Mouse (Mus musculus) C2C12 (cell line): ENCODE results near the gene Pfdn2. TPM values are rescaled to one million over a fixed set of nuclear protein-coding genes. Genes with fewer than 3 reads are reported as not detected.
A peak's percentile ranks its signal among the peaks of the same experiment; 100 is the strongest.

Experiments used
- H3K27me3 ChIP-seq: one replicate; pipeline ENCODE4 v1.6.1; 2011; ENCODE audit not compliant: control insufficient read depth, insufficient read depth, insufficient read length
- H3K36me3 ChIP-seq: one replicate; pipeline ENCODE4 v1.6.1; 2011; ENCODE audit not compliant: control insufficient read depth, insufficient read depth
- H3K4me3 ChIP-seq: one replicate; pipeline ENCODE4 v1.5.1; 2011; ENCODE audit warnings: mild to moderate bottlenecking, control low read depth; ENCODE audit not compliant: poor library complexity, insufficient read depth, severe bottlenecking
- H3K79me2 ChIP-seq: one replicate; pipeline ENCODE4 v1.6.1; 2011; ENCODE audit not compliant: control insufficient read depth, insufficient read depth
- H3K79me3 ChIP-seq: one replicate; pipeline ENCODE4 v1.6.1; 2011; ENCODE audit warnings: low read depth, control low read depth
- H3ac ChIP-seq: one replicate; pipeline ENCODE3; 2011; ENCODE audit warnings: low read depth; ENCODE audit not compliant: control insufficient read depth, insufficient read length
- CEBPB ChIP-seq: IDR thresholded peaks from one replicate; pipeline ENCODE4 v1.6.1; 2011; ENCODE audit warnings: low read depth, mild to moderate bottlenecking, control low read depth, moderate library complexity
- CTCF ChIP-seq: IDR thresholded peaks from one replicate; pipeline ENCODE4 v1.5.1; 2011; ENCODE audit not compliant: control insufficient read depth, insufficient read depth, insufficient read length
- FOSL1 ChIP-seq: IDR thresholded peaks from one replicate; pipeline ENCODE4 v1.8.0; 2011; ENCODE audit warnings: mild to moderate bottlenecking, low read length; ENCODE audit not compliant: poor library complexity, insufficient read depth, severe bottlenecking
- MAX ChIP-seq: IDR thresholded peaks from one replicate; pipeline ENCODE4 v1.6.1; 2011; ENCODE audit warnings: mild to moderate bottlenecking, control low read depth
- MYOD1 ChIP-seq: IDR thresholded peaks from one replicate; pipeline ENCODE4 v1.6.1; 2011; ENCODE audit warnings: low read depth; ENCODE audit not compliant: control insufficient read depth, insufficient read length
- MYOG ChIP-seq: IDR thresholded peaks from one replicate; pipeline ENCODE4 v1.6.1; 2011; ENCODE audit not compliant: control insufficient read depth, insufficient read length; ENCODE audit errors: extremely low read depth
- USF1 ChIP-seq: IDR thresholded peaks from one replicate; pipeline ENCODE4 v1.6.1; 2011; ENCODE audit warnings: low read depth, mild to moderate bottlenecking, control low read depth, moderate library complexity
- polyA plus RNA-seq: library from polyadenylated mRNA; unstranded; fragments of >200 nt; fragmentation: generic; extraction: Trizol; gene quantifications from one replicate; pipeline ENCODE4 v1.2.1, GENCODE M21; 2012; ENCODE audit warnings: missing spikeins

Pfdn2 gene
- polyA plus RNA-seq, 1 experiment, result 90.9 TPM

GRCm38 (mm10) chr1:171385171-171385570 lies 39.7 kb downstream of the Pfdn2 start:
- Histone ChIP-seq H3K79me2 (no peaks in the 10 kb centered on the region), H3K4me3 (no peak overlapping the region), H3K27me3 (no peaks in the 10 kb centered on the region), H3K79me3 (no peaks in the 10 kb centered on the region), H3K36me3 (no peaks in the 10 kb centered on the region), H3ac (no peak overlapping the region)
- TF ChIP-seq USF1, result no peak
- TF ChIP-seq MYOG, result no peak
- TF ChIP-seq MYOD1, result no peak
- no peak for TF ChIP-seq FOSL1
- no peak for TF ChIP-seq MAX
- TF ChIP-seq CEBPB, result no peak

DNA sequence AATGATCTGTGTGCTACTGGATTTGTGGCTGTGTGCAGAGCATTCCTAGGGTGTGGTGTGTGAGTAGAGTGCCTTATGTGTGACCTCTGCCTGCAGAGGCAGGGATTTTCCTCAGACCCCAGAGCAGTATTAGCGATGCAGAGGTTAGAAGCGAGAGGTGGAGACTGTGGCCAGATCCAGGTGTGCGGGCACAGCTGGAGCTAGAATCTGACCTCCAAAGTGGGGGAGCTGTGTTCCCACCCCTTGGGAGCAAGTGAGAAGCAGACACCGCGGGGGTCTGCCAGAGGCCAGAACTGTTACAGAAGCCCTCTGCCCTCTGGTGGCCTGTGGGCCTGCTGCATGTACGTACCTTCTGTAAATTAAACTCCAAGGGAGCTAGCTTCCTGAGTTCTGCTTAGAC lies 41.6 kb downstream of the Pfdn2 start:
- H3ac ChIP-seq, result no peak overlapping the region
- H3K36me3 ChIP-seq, result no peaks in the 10 kb centered on the region
- no peak overlapping the region for H3K4me3 ChIP-seq
- peak; percentile 15 for TF ChIP-seq CTCF
- no peak for TF ChIP-seq MYOG
- H3K27me3 ChIP-seq, result no peaks in the 10 kb centered on the region
- no peaks in the 10 kb centered on the region for H3K79me2 ChIP-seq
- no peaks in the 10 kb centered on the region for H3K79me3 ChIP-seq

- Histone ChIP-seq H3K79me2 (no peaks in the 10 kb centered on the region), H3K27me3 (no peaks in the 10 kb centered on the region), H3ac (no peak within 1 kb of the TSS), H3K4me3 (no peak within 1 kb of the TSS), H3K36me3 (no peaks in the 10 kb centered on the region), H3K79me3 (no peaks in the 10 kb centered on the region)
- TF ChIP-seq FOSL1 (no peak), MYOD1 (no peak), CTCF (no peak), MAX (no peak), USF1 (no peak), MYOG (no peak), CEBPB (no peak)
These were observed 43.1 kb downstream of the Pfdn2 start, which contains the start of gene Arhgap30 for GRCm38 (mm10) chr1:171388376-171389102. Gene Arhgap30, plus strand, starts transcription at chr1:171388954.

GRCm38 (mm10) chr1:171390101-171390500 lies 44.6 kb downstream of the Pfdn2 start:
- H3K79me2 ChIP-seq, result no peaks in the 10 kb centered on the region
- H3K79me3 ChIP-seq, result no peaks in the 10 kb centered on the region
- no peak overlapping the region for H3ac ChIP-seq
- H3K4me3 ChIP-seq, result no peak overlapping the region
- H3K36me3 ChIP-seq, result no peaks in the 10 kb centered on the region
- no peak for TF ChIP-seq FOSL1
- no peak for TF ChIP-seq MYOD1
- no peak for TF ChIP-seq MAX
- TF ChIP-seq USF1, result no peak
- TF ChIP-seq CEBPB, result no peak
- H3K27me3 ChIP-seq, result peaks cover under 1% of the 10 kb centered on the region

GRCm38 (mm10) chr1:171401821-171402220 lies 56.4 kb downstream of the Pfdn2 start:
- Histone ChIP-seq H3K4me3 (no peak overlapping the region), H3ac (no peak overlapping the region), H3K27me3 (no peaks in the 10 kb centered on the region), H3K79me2 (no peaks in the 10 kb centered on the region), H3K79me3 (no peaks in the 10 kb centered on the region), H3K36me3 (no peaks in the 10 kb centered on the region)
- TF ChIP-seq FOSL1, result no peak
- no peak for TF ChIP-seq MAX
- TF ChIP-seq MYOG, result no peak
- TF ChIP-seq CEBPB, result no peak
- TF ChIP-seq USF1, result no peak
- no peak for TF ChIP-seq CTCF
- no peak for TF ChIP-seq MYOD1

DNA sequence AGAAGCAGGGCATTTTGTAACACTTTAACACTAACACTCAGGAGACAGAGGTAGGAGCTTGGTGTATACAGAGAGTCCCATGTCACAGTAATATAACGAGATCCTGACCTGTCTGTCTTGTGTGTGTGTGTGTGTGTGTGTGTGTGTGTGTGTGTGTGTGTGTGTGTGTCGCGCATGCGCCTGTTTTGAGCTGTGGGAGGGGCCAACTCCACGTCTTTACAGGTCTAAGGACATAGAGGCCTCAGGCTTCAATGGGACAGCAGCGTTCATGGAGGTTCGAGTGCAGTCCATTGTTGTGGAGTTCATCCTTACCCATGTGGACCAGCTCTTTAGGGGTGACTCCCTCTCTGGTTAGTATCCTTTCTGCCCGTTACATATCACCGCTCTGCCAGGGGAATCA lies 57.5 kb downstream of the Pfdn2 start:
- Histone ChIP-seq H3K27me3 (no peaks in the 10 kb centered on the region), H3ac (no peak overlapping the region), H3K36me3 (no peaks in the 10 kb centered on the region), H3K79me3 (no peaks in the 10 kb centered on the region), H3K4me3 (no peak overlapping the region), H3K79me2 (no peaks in the 10 kb centered on the region)
- no peak for TF ChIP-seq MYOD1
- no peak for TF ChIP-seq CTCF
- no peak for TF ChIP-seq CEBPB
- TF ChIP-seq MAX, result no peak
- no peak for TF ChIP-seq MYOG
- no peak for TF ChIP-seq USF1

DNA sequence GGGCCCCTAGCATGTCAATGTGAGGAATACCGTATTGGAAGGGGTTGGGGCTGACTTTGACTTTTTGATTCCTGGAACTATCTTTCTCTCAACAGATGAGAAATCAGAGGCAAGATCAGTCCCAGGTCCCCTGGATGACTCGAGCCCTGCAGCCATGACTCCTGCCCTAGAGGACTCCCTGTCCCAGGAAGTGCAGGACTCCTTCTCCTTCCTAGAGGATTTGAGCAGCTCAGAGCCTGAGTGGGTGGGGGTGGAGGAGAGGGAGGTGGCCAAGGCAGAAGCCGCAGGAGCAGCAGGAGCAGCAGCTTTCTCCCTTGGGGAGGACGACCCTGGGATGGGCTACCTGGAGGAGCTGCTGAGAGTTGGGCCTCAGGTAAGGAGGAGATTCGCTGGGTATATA lies 61.8 kb downstream of the Pfdn2 start:
- no peak for TF ChIP-seq MAX
- TF ChIP-seq MYOG, result no peak
- no peak for TF ChIP-seq CTCF
- no peak for TF ChIP-seq USF1
- no peak for TF ChIP-seq MYOD1
- TF ChIP-seq CEBPB, result no peak
- no peak for TF ChIP-seq FOSL1
- Histone ChIP-seq H3K36me3 (no peaks in the 10 kb centered on the region), H3ac (no peak overlapping the region), H3K4me3 (no peak overlapping the region), H3K27me3 (peaks cover 7% of the 10 kb centered on the region), H3K79me3 (peaks cover 7% of the 10 kb centered on the region), H3K79me2 (peaks cover 10% of the 10 kb centered on the region)

Other genes with a start within 250 kb of the Pfdn2 start
- 0.39 TPM for gene Cfap126, start 231.8 kb upstream of the Pfdn2 start, polyA plus RNA-seq
- 147 TPM for gene Sdhc, start 195.1 kb upstream of the Pfdn2 start, polyA plus RNA-seq
- 0.11 TPM for gene Mpz, start 195.0 kb upstream of the Pfdn2 start, polyA plus RNA-seq
- gene Pcp4l1, start 149.4 kb upstream of the Pfdn2 start, polyA plus RNA-seq, result 0.13 TPM
- gene Nr1i3, start 131.7 kb upstream of the Pfdn2 start, polyA plus RNA-seq, result 0.04 TPM
- gene Tomm40l, start 123.2 kb upstream of the Pfdn2 start, polyA plus RNA-seq, result 58.7 TPM
- not detected for gene Apoa2, start 120.6 kb upstream of the Pfdn2 start, polyA plus RNA-seq
- not detected for gene Fcer1g, start 111.3 kb upstream of the Pfdn2 start, polyA plus RNA-seq
- 6.7 TPM for gene Adamts4, start 95.2 kb upstream of the Pfdn2 start, polyA plus RNA-seq
- 227 TPM for gene Ndufs2, start 94.3 kb upstream of the Pfdn2 start, polyA plus RNA-seq
- 17.4 TPM for gene B4galt3, start 75.3 kb upstream of the Pfdn2 start, polyA plus RNA-seq
- 9.0 TPM for gene Ppox, start 64.5 kb upstream of the Pfdn2 start, polyA plus RNA-seq
- gene Usp21, start 57.7 kb upstream of the Pfdn2 start, polyA plus RNA-seq, result 20.6 TPM
- 100 TPM for gene Ufc1, start 50.6 kb upstream of the Pfdn2 start, polyA plus RNA-seq
- gene Dedd, start 16.5 kb upstream of the Pfdn2 start, polyA plus RNA-seq, result 44.8 TPM
- gene Nit1, start within 50 bp of the Pfdn2 start, polyA plus RNA-seq, result 19.5 TPM
- gene Klhdc9, start 15.1 kb downstream of the Pfdn2 start, polyA plus RNA-seq, result 0.05 TPM
- 0.06 TPM for gene Nectin4, start 24.4 kb downstream of the Pfdn2 start, polyA plus RNA-seq
- gene Arhgap30, start 43.3 kb downstream of the Pfdn2 start, polyA plus RNA-seq, result 0.05 TPM
- gene Usf1, start 65.6 kb downstream of the Pfdn2 start, polyA plus RNA-seq, result 70.1 TPM
- gene Tstd1, start 73.2 kb downstream of the Pfdn2 start, polyA plus RNA-seq, result 0.66 TPM
- 3.6 TPM for gene F11r, start 91.9 kb downstream of the Pfdn2 start, polyA plus RNA-seq
- 3.6 TPM for gene Alyref2, start 157.8 kb downstream of the Pfdn2 start, polyA plus RNA-seq
- gene Itln1, start 189.6 kb downstream of the Pfdn2 start, polyA plus RNA-seq, result not detected
- gene Cd244a, start 213.5 kb downstream of the Pfdn2 start, polyA plus RNA-seq, result not detected